Mouse (Mus musculus) CD8-positive naive resting alpha-beta T cell, adult 2 months (primary cell): ENCODE results near the gene Scamp3.

Experiments
- DNase-seq, 2 experiments: peaks; one replicate each; pipeline ENCODE4 v3.0.0; 2022; ENCODE audit warnings: low read depth in 2 of 2, low spot score in 2 of 2

The Scamp3 gene

GRCm38 (mm10) chr3:89163123-89163522, 14.2 kb upstream of the Scamp3 start:
- DNase-seq = no peak

DNA sequence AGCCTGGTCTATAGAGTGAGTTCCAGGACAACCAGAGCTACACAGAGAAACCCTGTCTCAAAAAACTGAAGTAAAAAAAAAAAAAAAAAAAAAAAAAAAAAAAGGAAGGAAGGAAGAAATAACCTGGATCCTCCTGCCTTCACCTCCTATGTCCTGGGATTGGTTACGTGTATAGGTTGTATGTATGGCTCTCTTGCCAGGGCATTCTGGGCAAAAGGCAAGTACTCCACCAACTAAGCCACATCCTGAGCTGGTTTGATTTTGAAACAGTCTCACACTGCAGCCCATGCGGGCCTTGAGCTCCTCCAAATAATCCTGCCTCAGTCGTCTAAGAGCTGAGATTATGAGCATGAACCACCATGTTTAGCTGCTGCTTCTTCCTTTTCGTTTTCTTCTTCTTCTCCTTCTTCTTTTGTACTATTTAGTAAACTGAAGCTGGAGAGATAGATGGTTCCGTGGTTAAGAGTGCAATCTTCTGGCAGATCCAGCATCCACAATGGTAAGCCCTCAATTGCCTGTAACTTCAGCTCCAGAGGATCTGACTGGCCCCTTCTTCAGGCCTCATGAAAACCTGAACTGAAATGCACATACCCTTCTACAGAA, 13.5 kb upstream of the Scamp3 start:
- DNase-seq = peak in 1 of 2 experiments; percentile 29

GRCm38 (mm10) chr3:89164506-89165267, 12.6 kb upstream of the Scamp3 start, which contains the start of gene Clk2:
Gene Clk2 (plus strand): TSS chr3:89164795.
- peak; percentile 89 for DNase-seq

GRCm38 (mm10) chr3:89165268-89165870, 11.9 kb upstream of the Scamp3 start:
- no peak for DNase-seq

DNA sequence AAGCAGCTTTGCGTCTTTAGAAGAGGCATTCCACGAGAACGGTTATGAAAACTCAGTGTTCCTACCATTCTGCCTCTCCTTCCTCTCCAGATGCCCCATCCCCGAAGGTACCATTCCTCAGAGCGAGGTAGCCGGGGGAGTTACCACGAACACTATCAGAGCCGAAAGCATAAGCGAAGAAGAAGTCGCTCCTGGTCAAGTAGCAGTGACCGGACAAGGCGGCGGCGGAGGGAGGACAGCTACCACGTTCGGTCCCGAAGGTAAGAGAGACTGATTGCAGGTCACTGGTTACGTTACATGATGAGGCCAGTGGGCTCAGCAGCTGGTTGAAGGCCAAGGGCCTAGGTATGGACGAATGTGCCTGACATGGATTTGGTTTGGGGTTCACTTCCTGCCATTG, 10.3 kb upstream of the Scamp3 start:
- DNase-seq = no peak

DNA sequence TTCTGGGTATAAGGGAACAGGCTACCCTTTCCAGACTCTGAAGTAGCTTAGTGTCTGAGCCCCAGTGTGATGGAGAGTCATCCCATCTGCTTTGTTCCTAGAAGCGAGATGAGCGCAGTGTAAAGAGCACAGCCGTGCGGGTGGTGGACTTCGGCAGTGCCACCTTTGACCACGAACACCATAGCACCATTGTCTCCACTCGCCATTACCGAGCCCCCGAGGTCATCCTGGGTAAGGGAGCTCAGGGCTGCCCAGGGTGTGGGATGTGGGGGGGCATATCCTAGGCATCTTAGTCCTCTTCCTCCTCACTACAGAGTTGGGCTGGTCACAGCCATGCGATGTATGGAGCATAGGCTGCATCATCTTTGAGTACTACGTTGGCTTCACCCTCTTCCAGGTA, 2.4 kb upstream of the Scamp3 start:
- no peak for DNase-seq

DNA sequence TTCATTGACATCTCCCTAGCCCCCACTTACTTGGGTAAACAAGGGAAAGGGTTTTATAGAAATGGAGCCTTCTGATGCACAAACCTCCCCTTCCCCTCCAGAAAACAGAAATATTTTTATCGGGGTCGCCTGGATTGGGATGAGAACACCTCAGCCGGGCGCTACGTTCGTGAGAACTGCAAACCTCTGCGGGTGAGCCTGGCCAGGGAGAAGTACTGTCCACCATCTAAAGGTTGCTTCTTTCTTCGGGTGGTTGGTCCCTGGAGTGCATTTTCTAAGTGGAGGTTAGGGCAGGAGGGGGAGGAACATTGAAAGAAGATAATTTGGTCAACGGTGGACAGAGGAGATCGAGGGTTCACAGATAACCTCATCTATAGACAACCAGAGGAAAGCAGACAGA, 1.7 kb upstream of the Scamp3 start:
- DNase-seq = no peak

DNA sequence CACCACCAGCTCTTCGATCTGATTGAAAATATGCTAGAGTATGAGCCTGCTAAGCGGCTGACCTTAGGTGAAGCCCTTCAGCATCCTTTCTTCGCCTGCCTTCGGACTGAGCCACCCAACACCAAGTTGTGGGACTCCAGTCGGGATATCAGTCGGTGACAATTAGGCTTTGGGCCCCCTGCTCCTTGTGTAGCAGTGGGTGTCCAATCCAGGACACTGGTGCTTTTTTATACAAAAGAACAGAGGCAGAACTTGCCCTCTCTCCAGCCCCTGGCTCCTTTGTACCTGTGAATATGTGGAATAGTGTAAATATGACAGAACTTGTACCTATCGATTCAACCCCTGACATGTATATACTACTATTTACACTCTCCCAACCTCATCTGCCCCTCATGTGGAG, 852 bp upstream of the Scamp3 start:
- no peak for DNase-seq

DNA sequence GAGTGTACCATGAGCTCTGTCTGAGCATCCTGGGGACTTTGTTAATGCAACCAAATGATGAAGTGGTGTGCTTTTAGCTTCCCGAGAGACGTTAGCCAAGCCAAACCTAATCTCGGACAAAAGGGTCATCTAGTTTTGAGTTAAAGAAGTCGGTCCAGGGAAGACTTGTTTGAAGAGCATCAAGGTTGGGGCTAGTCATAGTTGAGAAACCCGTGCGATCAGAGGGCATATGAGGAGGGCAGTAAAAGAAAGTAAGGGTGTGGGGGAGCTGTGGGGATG, 773 bp downstream of the Scamp3 start:
- no peak for DNase-seq

DNA sequence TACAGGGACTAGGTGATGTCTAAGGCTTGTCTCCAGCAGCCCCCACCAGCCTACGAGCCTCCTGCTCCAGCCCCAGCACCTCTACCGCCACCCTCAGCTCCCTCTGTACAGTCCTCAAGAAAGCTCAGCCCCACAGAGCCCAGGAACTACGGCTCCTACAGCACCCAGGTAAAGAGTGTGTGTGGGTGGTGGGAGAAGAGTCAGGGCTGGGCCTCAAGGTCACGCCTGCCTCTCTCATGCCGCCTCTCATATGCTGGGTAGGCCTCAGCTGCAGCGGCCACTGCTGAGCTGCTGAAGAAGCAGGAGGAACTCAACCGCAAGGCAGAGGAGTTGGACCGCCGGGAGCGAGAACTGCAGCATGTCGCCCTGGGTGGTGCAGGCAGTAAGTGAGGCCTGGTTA, 1.8 kb downstream of the Scamp3 start:
- DNase-seq = no peak

GRCm38 (mm10) chr3:89181749-89182500, 4.7 kb downstream of the Scamp3 start:
- no peak for DNase-seq

GRCm38 (mm10) chr3:89182531-89183057, 5.3 kb downstream of the Scamp3 start:
- no peak for DNase-seq

DNA sequence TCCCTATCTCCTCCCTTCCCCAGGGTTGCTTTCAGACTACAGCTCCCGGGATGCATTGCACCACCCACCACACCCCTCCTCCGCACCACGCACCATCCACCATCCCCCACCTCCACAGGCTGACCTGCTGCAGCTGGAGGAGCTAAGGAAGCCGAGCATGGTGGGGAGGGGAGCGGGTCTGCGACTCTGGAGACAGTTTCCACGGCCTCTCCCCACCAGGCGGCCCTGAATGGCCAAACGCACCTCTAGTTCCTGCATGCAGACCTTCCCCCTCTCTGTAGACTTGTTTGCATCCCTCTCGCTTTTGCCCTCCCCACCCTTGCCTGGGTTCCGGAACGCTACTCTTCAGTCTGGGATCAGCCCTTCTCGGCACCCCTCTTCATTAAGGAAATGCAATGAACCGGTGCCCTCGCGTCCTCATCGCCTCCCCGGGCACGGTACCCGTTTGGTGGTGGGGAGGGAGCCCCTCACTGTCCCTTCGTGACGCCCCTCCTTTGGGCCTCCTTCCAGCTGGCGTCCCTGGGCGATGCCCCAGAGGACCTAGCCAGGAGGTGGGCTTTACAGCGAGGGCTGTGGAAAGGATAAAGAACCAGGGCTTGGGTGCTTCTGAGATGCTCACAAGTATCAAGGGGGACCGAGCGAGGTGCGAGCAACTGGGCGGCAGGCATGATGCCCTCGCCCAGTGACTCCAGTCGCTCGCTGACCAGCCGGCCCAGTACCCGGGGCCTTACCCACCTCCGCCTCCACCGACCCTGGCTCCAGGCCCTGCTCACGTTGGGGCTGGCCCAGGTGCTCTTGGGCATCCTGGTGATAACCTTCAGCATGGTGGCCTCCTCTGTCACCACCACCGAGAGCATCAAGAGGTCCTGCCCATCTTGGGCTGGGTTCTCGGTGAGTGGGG, 6.0 kb downstream of the Scamp3 start, which contains the start of gene Fam189b:
Fam189b (plus strand) TSS at position 86 of the 901 bp plus-strand sequence.
- peak in 1 of 2 experiments; percentile 38 for DNase-seq

- no peak for DNase-seq
Measured at GRCm38 (mm10) chr3:89183959-89184315, 6.7 kb downstream of the Scamp3 start.

DNA sequence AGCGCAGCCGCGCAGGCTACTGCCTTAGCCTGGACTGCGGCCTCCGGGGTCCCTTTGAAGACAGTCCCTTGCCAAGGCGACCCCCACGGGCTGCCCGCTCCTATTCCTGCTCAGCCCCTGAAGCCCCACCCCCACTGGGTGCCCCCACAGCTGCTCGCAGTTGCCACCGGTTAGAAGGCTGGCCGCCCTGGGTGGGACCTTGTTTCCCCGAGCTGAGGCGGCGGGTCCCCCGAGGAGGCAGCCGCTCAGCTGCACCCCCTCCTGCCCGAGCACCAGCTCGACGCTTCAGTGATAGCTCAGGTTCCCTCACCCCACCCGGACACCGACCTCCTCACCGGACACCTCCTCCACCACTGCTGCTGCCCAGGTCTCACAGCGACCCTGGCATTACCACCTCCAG, 9.9 kb downstream of the Scamp3 start:
- DNase-seq = no peak

DNA sequence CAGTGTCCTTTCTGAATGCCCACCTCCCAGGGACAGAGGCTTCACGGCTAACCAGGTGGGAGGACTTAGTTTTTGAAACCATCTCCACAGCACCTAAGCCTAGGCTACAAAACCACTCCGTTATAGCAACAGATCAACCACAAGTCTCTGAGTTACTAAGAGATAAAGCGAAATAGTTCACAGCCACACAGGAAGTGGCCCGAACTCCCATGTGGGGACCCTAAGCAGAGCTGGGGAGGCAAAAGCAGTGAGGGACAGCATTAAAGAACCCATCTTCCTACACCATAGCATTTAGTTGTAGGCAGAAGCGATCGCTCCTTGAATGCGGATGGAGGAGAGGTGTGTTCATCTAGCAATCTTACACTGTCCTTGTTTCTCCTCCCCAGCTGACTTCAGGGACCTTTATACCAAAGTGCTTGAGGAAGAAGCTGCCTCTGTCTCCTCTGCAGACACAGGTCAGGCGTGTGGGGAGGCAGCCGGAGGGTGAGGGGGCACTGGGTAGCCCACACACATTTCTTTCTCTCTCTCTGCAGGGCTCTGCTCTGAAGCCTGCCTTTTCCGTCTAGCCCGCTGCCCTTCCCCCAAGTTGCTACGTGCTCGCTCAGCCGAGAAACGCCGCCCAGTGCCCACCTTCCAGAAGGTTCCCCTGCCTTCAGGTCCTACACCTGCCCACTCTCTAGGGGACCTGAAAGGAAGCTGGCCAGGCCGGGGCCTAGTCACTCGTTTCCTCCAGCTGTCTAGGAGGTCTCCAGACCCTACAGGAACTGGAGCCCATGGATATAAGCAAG, 10.6 kb downstream of the Scamp3 start:
- DNase-seq = peak; percentile 35 to 39

- peak in 1 of 2 experiments; percentile 33 for DNase-seq
Measured at GRCm38 (mm10) chr3:89188478-89188875, 11.2 kb downstream of the Scamp3 start.

- peak; percentile 47 to 68 for DNase-seq
Measured at GRCm38 (mm10) chr3:89190436-89190835, 13.2 kb downstream of the Scamp3 start.

- DNase-seq = no peak
Measured at GRCm38 (mm10) chr3:89193351-89193750, 16.1 kb downstream of the Scamp3 start.

GRCm38 (mm10) chr3:89193853-89194252, 16.6 kb downstream of the Scamp3 start:
- DNase-seq = peak; percentile 53 to 77
